Mouse (Mus musculus) heart, adult 8-10 months (tissue): ENCODE measurements around the gene Hoxa7. TPM values are rescaled to one million over a fixed set of nuclear protein-coding genes. Genes with fewer than 3 reads are reported as not detected.

Source experiments
- DNase-seq: peaks from one replicate; pipeline ENCODE4 v3.0.0; 2022; ENCODE audit warnings: low spot score
- total RNA-seq, 4 experiments: library from RNA; stranded (reverse); gene quantifications; 2 replicates each; pipeline ENCODE4 v1.2.4; 2022

Gene Hoxa7
- total RNA-seq, 4 experiments from 2014 or later = 0.19 to 0.55 (median 0.31) TPM; not detected in 1

GRCm38 (mm10) chr6:52177806-52178205, 43.8 kb downstream of the Hoxa7 start:
- no peak for DNase-seq

- DNase-seq = no peak
These were observed 44.5 kb downstream of the Hoxa7 start, which contains the start of gene 5730596B20Rik for GRCm38 (mm10) chr6:52177061-52177735. 5730596B20Rik (plus strand) TSS chr6:52177498.

- DNase-seq = no peak
These were observed 45.3 kb downstream of the Hoxa7 start for GRCm38 (mm10) chr6:52176391-52176790.

GRCm38 (mm10) chr6:52175864-52176263, 45.8 kb downstream of the Hoxa7 start:
- DNase-seq = no peak

- no peak for DNase-seq
These were observed 46.5 kb downstream of the Hoxa7 start for GRCm38 (mm10) chr6:52174968-52175751.

- DNase-seq = no peak
These were observed 48.0 kb downstream of the Hoxa7 start for GRCm38 (mm10) chr6:52173648-52174047.

GRCm38 (mm10) chr6:52172501-52172900, 49.2 kb downstream of the Hoxa7 start:
- DNase-seq = no peak

- DNase-seq = no peak
These were observed 49.7 kb downstream of the Hoxa7 start for GRCm38 (mm10) chr6:52171938-52172337.

GRCm38 (mm10) chr6:52171331-52171730, 50.3 kb downstream of the Hoxa7 start:
- DNase-seq = no peak

- DNase-seq = no peak
These were observed 50.8 kb downstream of the Hoxa7 start for GRCm38 (mm10) chr6:52170898-52171223.

- no peak for DNase-seq
These were observed 51.3 kb downstream of the Hoxa7 start for GRCm38 (mm10) chr6:52170166-52170897.

- DNase-seq = no peak
These were observed 52.0 kb downstream of the Hoxa7 start for GRCm38 (mm10) chr6:52169499-52170165.

GRCm38 (mm10) chr6:52168191-52169055, 53.2 kb downstream of the Hoxa7 start:
- DNase-seq = no peak

- DNase-seq = no peak
These were observed 53.9 kb downstream of the Hoxa7 start for GRCm38 (mm10) chr6:52167736-52168161.

GRCm38 (mm10) chr6:52167176-52167575, 54.5 kb downstream of the Hoxa7 start:
- DNase-seq = no peak

GRCm38 (mm10) chr6:52166431-52167077, 55.1 kb downstream of the Hoxa7 start:
- no peak for DNase-seq

GRCm38 (mm10) chr6:52165441-52166370, 55.9 kb downstream of the Hoxa7 start:
- no peak for DNase-seq

- no peak for DNase-seq
These were observed 56.8 kb downstream of the Hoxa7 start, which contains the start of gene Hoxa2 for GRCm38 (mm10) chr6:52164626-52165440. Hoxa2 (minus strand) TSS chr6:52164831.
